Mouse (Mus musculus) cerebellum, adult 2 months (tissue): Measurements from ENCODE around the gene AU018091.

Experiments used
- CTCF ChIP-seq: fragments of 200-500 bp; IDR thresholded peaks from 2 replicates; pipeline ENCODE4 v1.5.1; 2011; ENCODE audit warnings: low read depth, mild to moderate bottlenecking, control low read depth, low read length, moderate library complexity, borderline replicate concordance; ENCODE audit not compliant: insufficient read depth
- POLR2A ChIP-seq: fragments of 200-500 bp; IDR thresholded peaks from 2 replicates; pipeline ENCODE4 v1.6.1; 2011; ENCODE audit warnings: low read length, control low read depth, borderline replicate concordance; ENCODE audit not compliant: insufficient read depth

DNA sequence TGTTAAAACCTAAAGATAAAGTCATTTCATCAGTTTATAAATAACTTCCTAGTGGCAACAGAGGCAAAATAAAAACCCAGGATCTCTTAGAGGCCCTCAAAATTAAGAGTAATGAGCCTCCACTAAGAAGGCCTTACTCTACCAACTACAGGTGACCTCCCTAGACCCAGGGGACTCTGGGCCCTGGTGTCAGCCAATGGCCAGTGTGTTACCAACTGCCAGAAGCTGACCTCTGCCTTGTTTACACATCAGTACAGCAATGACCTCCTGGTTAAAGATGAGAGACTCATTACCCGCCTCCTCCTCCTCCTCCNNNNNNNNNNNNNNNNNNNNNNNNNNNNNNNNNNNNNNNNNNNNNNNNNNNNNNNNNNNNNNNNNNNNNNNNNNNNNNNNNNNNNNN is 17.1 kb upstream of the AU018091 start:
- no peak for TF ChIP-seq POLR2A
- TF ChIP-seq CTCF = no peak
